Mouse (Mus musculus) E14TG2a.4 (cell line): ENCODE results near the gene Setd1b.

ENCODE experiments used
- CTCF ChIP-seq: conservative IDR thresholded peaks from 2 replicates; pipeline ENCODE4 v1.5.1; 2014; ENCODE audit warnings: low read length
- NANOG ChIP-seq: IDR thresholded peaks from 2 replicates; pipeline ENCODE4 v1.6.1; 2014; ENCODE audit warnings: borderline replicate concordance, low read length, mixed read lengths
- POU5F1 ChIP-seq: IDR thresholded peaks from 2 replicates; pipeline ENCODE4 v1.6.1; 2014; ENCODE audit warnings: low read length, borderline replicate concordance

- TF ChIP-seq CTCF (peak; percentile 85), NANOG (no peak), POU5F1 (no peak)
Observed at GRCm38 (mm10) chr5:123149451-123150400, 7.7 kb downstream of the Setd1b start.
